Mouse (Mus musculus) lung, adult 2 months (tissue): ENCODE results near the gene Tufm. TPM values are rescaled to one million over a fixed set of nuclear protein-coding genes. Genes with fewer than 3 reads are reported as not detected.

Experiments used
- DNase-seq: peaks from one replicate; pipeline ENCODE4 v3.0.0; 2022
- H3K4me1 ChIP-seq: fragments of 200-500 bp; 2 replicates; pipeline ENCODE4 v1.6.1; 2011; ENCODE audit warnings: low read length; ENCODE audit not compliant: control insufficient read depth, insufficient read depth
- H3K4me3 ChIP-seq: fragments of 200-500 bp; replicated peaks from 2 replicates; pipeline ENCODE3; 2011; ENCODE audit warnings: low read depth, mild to moderate bottlenecking, control low read depth, low read length; ENCODE audit errors: extremely low read depth
- CTCF ChIP-seq: fragments of 200-500 bp; IDR thresholded peaks from 2 replicates; pipeline ENCODE4 v1.5.1; 2011; ENCODE audit warnings: mild to moderate bottlenecking, low read length, control low read depth; ENCODE audit not compliant: insufficient read depth
- POLR2A ChIP-seq: fragments of 200-500 bp; IDR thresholded peaks from 2 replicates; pipeline ENCODE4 v1.6.1; 2011; ENCODE audit warnings: low read depth, mild to moderate bottlenecking, control low read depth, low read length, borderline replicate concordance; ENCODE audit errors: extremely low read depth
- WGBS: fragments of 180-500 bp; shearing (Covaris S2); methylation state at CpG from one replicate; pipeline ENCODE4 v1.1.7; 2018; 5-methylcytosine and 5-hydroxymethylcytosine counted together
- polyA plus RNA-seq: library from polyadenylated mRNA; depleted of rRNA; stranded (reverse); fragments of >200 nt; gene quantifications from 2 replicates; pipeline ENCODE4 v1.2.3, GENCODE M21; 2012

Tufm gene
- polyA plus RNA-seq, 1 experiment: 71.0 TPM

DNA sequence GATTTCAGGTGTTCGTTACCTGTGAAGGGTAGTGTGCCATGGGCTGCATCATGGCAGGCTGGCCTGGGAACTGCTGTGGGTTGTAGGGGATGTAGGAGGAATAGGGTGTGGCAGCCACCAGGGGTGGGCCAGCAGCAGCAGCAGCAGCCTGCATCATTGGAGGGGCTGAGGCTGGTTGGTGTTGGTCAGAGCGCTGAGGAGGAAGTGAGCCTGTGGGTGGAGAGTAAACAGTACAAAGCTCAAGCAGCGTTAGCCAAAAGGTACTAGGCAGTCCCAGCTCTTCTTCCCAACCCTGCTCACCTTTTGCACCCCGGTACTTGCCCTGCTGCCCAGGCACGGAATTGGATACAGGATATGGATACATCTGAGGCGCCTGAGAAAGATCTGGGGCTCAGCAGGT, 7.0 kb downstream of the Tufm start:
- no peak for DNase-seq
- TF ChIP-seq CTCF (no peak), POLR2A (no peak)
- no peaks in the 10 kb centered on the region for H3K4me1 ChIP-seq
- WGBS: 89% methylated on average over 6 of the region's 6 CpGs
- no peak overlapping the region for H3K4me3 ChIP-seq

- WGBS: 73% methylated on average over 5 of the region's 5 CpGs
- TF ChIP-seq POLR2A: no peak
- TF ChIP-seq CTCF: no peak
- Histone ChIP-seq H3K4me3 (no peak overlapping the region), H3K4me1 (0 out of 2 replicates have a peak, but pooled peaks cover 3% of the 10 kb centered on the region)
- DNase-seq: no peak
Measured at GRCm38 (mm10) chr7:126496475-126496874, 9.3 kb downstream of the Tufm start.

GRCm38 (mm10) chr7:126497966-126498365, 10.8 kb downstream of the Tufm start:
- DNase-seq: no peak
- H3K4me1 ChIP-seq: 0 out of 2 replicates have a peak, but pooled peaks cover 5% of the 10 kb centered on the region
- WGBS: 93% methylated on average over 12 of the region's 12 CpGs
- TF ChIP-seq CTCF (no peak), POLR2A (no peak)
- H3K4me3 ChIP-seq: no peak overlapping the region

DNA sequence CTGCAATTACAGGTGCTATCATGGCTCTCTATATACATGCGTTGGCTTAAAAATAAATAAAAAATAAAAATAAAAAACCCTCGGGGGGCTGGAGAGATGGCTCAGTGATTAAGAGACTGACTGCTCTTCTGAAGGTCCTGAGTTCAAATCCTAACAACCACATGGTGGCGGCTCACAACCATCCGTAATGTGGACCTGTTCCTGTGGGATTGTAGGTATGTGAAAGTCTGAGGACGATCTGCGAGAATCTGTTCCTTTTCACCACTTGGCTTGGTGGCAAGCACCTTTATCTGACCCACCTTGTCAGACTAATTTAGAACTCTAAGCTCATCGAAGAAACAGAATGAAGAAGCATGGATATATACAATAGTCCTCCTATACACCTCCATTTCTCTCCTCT, 12.3 kb downstream of the Tufm start:
- Histone ChIP-seq H3K4me1 (0 out of 2 replicates have a peak, but pooled peaks cover 5% of the 10 kb centered on the region), H3K4me3 (no peak overlapping the region)
- 90% methylated on average over 7 of the region's 7 CpGs for WGBS
- DNase-seq: no peak
- no peak for TF ChIP-seq CTCF
- TF ChIP-seq POLR2A: no peak

- no peak for TF ChIP-seq CTCF
- TF ChIP-seq POLR2A: no peak
- H3K4me1 ChIP-seq: 0 out of 2 replicates have a peak, but pooled peaks cover 5% of the 10 kb centered on the region
- WGBS: 2% methylated on average over 9 of the region's 9 CpGs
- peak overlapping the region; percentile 90 for H3K4me3 ChIP-seq
- DNase-seq: no peak
Measured at GRCm38 (mm10) chr7:126501684-126502022, 14.5 kb downstream of the Tufm start.

- WGBS: under 1% methylated on average over 56 of the region's 57 CpGs
- 0 out of 2 replicates have a peak, but pooled peaks cover 5% of the 10 kb centered on the region for H3K4me1 ChIP-seq
- TF ChIP-seq CTCF (no peak), POLR2A (peak; percentile 58; the same call in 1 of the 2 replicates)
- H3K4me3 ChIP-seq: peak overlapping the region; percentile 90
- peak; percentile 91 for DNase-seq
Measured at GRCm38 (mm10) chr7:126502023-126502741, 15.0 kb downstream of the Tufm start.

DNA sequence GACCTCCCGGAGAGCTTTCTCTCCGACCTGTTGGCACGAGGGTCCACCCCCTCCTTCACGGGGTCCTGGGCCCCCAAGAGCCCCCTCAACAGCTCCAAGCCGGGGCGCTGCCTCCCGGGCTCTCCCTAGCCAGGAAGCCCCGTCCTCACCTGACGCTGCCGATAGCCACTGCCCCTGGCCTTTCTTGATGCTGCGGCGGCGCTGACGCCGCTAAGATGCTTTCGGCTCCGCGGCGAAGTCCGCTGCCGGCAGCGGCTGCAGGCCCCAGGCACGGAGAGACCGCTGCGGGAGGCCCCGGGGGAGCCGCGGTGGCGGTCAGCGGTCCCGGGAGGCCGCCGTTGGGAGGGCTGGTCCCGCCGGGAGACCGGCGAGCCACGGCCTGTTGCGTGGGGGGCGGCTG, 15.6 kb downstream of the Tufm start:
- under 1% methylated on average over 40 of the region's 40 CpGs for WGBS
- Histone ChIP-seq H3K4me1 (0 out of 2 replicates have a peak, but pooled peaks cover 5% of the 10 kb centered on the region), H3K4me3 (peak overlapping the region; percentile 90)
- DNase-seq: no peak
- TF ChIP-seq CTCF (no peak), POLR2A (no peak)

DNA sequence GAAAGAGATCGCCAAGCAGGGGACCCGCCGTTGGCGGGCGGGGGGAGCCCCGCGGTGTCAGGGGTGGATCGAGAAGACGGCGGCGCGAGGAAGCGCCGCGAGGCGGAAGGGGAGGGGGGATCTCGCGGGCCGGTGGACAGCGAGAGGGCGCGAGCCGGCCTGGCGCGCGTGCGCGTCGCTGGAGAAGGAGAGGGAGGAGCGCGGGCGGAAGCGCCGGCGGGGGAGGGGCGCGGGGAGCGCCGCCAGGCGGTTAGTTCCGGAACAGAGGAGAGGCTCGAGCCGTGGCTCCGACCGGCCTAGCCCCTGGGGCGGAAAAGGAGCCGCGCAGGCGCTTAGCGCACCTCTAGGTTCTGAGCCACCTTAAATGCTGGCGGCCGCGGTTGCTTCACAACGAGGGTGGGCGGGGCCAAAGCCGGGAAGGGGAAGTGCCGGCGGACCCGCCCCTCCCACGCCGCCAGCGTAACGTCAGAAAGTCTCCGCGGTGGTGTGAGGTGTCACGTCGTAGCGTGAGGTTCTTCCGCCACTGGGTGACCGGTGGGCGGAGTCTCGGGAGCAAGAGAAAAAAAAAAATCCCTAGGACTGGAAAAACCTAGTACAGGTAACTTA, 16.2 kb downstream of the Tufm start, which contains the start of gene Atxn2l:
TSS of gene Atxn2l (minus strand) at position 165 of the 606 bp plus-strand sequence.
- peak; percentile 55; the same call in 1 of the 2 replicates for TF ChIP-seq POLR2A
- TF ChIP-seq CTCF: peak; percentile 28; the same call in 1 of the 2 replicates
- 1% methylated on average over 71 of the region's 72 CpGs for WGBS
- peak; percentile 98 for DNase-seq
- Histone ChIP-seq H3K4me1 (0 out of 2 replicates have a peak, but pooled peaks cover 5% of the 10 kb centered on the region), H3K4me3 (peak within 1 kb of the TSS; percentile 90)

GRCm38 (mm10) chr7:126504913-126505312, 17.8 kb downstream of the Tufm start:
- no peak for TF ChIP-seq CTCF
- TF ChIP-seq POLR2A: no peak
- no peak for DNase-seq
- Histone ChIP-seq H3K4me1 (0 out of 2 replicates have a peak, but pooled peaks cover 5% of the 10 kb centered on the region), H3K4me3 (no peak overlapping the region)
- 53% methylated on average over 2 of the region's 2 CpGs for WGBS

DNA sequence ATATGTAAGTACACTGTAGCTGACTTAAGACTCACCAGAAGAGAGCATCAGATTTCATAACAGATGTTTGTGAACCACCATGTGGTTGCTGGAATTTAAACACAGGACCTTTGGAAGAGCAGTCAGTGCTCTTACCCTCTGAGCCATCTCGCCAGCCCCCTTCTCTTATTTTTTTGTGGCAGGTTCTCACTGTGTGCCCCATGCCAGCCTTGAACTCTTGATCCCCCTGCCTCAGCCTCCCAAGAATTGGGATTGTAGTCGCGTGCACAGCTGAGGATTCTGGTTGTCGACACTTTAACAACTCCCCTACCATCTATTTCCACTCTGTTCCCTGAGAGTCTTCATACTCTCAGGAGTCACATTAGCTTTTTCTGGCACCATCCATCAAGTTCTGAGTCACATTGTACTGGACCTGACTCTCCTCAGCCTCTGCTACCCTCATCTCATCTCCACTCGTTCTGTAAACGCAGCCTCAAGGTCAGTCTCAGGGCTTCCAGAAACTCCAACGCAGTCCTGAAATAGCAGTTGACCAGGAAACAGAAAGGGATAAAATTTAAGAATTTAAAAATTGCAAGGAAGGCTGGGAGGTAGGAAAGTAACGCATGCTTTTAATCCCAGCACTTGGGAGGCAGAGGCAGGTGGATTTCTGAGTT, 20.1 kb downstream of the Tufm start:
- no peak for DNase-seq
- Histone ChIP-seq H3K4me1 (no peaks in the 10 kb centered on the region), H3K4me3 (no peak overlapping the region)
- TF ChIP-seq CTCF: no peak
- no peak for TF ChIP-seq POLR2A
- WGBS: 74% methylated on average over 8 of the region's 8 CpGs
